Mouse (Mus musculus) heart, postnatal 4 days (tissue): ENCODE measurements around the gene Ptcra. TPM values are rescaled to one million over a fixed set of nuclear protein-coding genes. Genes with fewer than 3 reads are reported as not detected.
A peak's percentile ranks its signal among the peaks of the same experiment; 100 is the strongest.
"Not testable (repeated sequence)": the region's sequence is repeated elsewhere in the genome, so short reads cannot be mapped to it uniquely, and the experiment has no call there.

ENCODE experiments used
- DNase-seq: peaks from one replicate; pipeline ENCODE4 v3.0.0; 2021
- total RNA-seq, 2 experiments: library from RNA; stranded (reverse); gene quantifications; 2 replicates each; pipeline ENCODE4 v1.2.3; 2021

Gene Ptcra
- total RNA-seq, 2 experiments from 2014 or later = not detected

GRCm38 (mm10) chr17:46771025-46771424 is 7.5 kb upstream of the Ptcra start:
- no peak for DNase-seq

DNA sequence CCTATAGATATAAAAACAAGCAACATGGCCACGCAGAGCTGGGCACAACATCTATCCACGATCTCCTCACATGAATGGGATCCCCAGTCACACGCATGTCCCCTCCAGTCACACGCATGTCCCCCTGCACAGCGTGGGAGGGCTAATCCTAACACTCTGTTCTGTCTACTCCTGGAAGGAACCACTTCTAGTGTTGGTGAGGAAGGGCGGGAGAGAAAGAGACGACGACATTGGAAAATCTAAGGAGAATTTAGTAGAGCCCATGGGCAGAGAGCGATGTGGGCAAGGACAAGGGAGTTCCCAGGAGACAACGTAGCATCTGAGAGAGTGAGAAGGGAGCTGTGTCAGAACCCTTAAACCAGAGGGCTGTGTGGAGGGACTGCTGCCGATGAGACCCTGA is 7.0 kb upstream of the Ptcra start:
- no peak for DNase-seq

DNA sequence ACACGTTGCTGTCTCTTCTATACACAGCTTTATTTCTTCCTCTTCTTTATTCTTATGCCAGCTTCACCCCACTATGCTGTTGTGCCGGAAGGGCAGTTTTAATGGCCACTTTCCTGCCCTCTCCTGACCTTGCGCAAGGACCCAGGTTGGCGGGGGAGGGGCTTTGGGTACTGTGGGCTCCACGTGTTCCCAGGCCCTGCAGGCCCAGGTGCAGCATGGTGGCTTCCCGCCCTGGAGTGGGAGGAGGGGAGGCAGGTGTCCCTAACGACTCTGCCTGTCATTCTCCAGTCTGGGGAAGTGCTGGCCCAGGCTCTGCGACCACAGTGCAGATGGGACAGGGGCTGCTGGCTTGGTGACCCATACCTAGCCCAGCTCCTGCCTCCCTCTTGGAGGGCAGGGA is 4.4 kb upstream of the Ptcra start:
- DNase-seq = no peak

DNA sequence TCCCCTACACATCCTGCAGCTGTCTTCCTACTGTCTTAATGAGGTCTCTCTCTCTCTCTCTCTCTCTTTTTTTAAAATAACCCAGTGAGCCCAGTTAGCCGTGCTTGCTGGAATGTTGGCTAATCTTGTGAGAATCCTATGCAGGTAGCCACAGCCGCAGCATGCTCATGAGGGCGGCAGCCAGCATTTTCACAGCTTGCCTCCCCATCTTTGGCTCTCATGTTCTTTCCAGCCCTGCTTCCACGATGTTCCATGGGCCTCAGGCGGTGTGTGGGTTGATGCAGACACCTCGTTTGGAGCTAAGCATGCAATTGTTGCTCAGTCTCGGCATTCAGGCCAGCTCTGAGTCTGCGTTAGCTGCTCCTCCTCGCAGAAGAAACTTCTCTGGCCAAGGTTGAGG is 1.4 kb upstream of the Ptcra start:
- not testable (repeated sequence) for DNase-seq

DNA sequence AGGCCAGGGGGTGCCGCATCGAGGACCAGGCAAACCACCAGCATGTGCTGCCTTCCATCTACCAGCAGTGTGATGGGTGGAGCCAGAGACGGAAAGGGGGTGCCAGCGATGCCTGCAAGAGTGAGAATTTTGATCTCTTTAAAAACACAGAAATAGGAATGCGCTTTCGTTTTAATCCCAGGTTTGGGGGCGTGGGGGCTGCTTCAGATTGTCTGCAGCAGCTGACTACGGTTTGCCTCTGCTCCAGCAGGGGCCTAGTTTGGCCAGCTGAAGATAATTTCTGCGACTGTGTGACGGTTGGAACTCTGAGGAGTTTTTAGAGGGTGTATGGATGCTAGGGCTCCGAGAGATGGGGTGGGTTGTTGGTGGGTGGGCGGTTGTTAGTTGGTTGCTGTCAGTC is 4.8 kb downstream of the Ptcra start:
- DNase-seq = no peak

DNA sequence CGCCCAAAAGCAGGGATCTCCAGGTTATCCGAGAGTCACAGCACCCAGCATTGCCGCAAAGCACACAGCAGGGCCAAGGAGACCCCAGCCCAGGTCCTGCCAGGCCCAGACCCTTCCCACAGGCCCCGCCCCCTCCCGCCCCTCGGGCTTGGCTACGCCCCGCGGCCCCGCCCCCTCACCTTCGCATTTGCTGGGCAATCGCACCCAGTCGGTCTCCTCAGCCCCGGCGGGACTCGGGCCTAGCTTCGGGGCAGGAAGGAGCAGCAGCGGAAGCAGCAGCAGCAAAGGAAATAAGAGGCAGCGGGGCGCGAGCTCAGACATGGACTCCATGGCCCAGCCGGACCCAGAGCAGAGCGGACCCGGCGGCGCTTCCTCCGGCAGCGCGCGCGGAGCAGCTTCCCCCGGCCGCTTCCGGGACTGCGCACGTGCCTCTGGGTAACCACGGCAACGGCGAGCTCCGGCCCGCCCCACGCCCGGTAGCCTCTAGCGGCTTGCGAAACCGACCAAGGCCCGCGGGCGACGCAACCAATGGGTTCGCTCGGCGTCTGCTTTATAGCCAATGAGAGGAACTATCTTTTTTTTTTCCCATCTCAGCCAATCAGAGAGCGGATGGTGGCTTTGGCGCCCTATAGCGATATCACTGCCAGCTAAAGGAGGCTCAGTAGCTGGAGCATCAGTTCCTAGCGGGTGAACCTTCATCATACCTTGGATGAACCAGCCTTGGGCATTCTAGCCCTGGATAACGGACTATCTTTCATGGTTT is 11.5 kb downstream of the Ptcra start, which contains the start of gene Cnpy3:
Gene Cnpy3, minus strand, starts transcription at position 421 of the 763 bp plus-strand sequence.
- DNase-seq = peak; percentile 98

- DNase-seq = no peak
Observed at GRCm38 (mm10) chr17:46751056-46751793, 12.3 kb downstream of the Ptcra start.

DNA sequence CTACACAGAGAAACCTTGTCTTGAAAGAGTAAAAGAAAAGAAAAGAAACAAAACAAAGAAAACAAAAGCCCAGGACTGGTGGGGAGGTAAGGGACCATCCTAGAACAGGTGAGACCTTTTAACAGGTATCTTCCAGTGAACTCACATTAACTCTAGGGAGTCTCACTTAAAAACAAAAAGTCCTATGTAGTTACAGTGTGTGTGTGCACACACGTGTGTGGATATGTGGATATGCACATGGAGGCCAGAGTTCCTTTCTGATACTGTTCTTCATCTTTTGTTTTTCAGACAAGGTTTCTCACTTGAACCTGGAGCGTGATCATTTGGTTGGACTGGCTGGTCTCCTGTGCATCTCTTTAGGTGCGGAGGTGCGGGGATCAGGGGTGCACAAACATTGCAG is 12.9 kb downstream of the Ptcra start:
- no peak for DNase-seq

DNA sequence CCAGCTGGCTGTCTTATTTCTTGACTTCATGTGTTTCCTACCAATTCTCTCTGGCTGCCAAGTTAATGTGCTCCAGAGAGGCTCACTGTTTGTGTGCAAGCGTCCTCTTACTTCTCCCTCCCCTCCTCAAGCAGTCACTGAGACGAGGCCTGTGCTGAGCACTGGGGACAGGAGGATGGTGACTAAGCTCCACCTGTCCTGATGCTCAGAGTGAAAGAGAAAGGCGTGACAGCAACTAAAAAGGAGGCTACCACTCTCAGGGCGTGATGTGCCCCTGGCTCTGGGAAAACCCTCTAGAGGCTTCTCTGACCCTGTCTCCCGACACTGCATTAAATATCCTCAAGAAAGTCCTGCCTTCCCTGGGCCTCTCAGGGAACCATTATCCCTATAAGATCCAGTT is 14.2 kb downstream of the Ptcra start:
- no peak for DNase-seq

- DNase-seq = no peak
Observed at GRCm38 (mm10) chr17:46747806-46748205, 15.7 kb downstream of the Ptcra start.

GRCm38 (mm10) chr17:46747234-46747633 is 16.3 kb downstream of the Ptcra start:
- DNase-seq = no peak

GRCm38 (mm10) chr17:46745506-46745905 is 18.0 kb downstream of the Ptcra start:
- no peak for DNase-seq

DNA sequence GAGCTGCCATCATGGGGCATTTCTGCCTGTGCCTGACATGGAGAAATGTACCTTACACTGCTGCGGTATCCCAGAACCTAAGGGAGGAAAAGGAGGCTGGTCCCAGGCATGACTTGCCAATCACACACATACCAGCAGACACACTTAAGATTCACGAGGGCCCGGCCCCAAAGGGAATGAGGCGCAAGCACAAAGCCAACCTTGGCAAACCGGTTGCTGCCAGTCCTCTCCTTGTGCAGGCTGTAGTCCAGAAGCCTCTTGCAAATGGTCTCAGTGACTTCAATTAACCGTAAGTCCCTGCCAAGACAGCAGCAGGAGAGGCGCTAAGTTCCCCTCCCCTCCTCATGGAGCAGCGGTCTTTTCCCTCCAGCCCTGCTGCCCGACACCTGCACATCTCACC is 20.5 kb downstream of the Ptcra start:
- DNase-seq = no peak

DNA sequence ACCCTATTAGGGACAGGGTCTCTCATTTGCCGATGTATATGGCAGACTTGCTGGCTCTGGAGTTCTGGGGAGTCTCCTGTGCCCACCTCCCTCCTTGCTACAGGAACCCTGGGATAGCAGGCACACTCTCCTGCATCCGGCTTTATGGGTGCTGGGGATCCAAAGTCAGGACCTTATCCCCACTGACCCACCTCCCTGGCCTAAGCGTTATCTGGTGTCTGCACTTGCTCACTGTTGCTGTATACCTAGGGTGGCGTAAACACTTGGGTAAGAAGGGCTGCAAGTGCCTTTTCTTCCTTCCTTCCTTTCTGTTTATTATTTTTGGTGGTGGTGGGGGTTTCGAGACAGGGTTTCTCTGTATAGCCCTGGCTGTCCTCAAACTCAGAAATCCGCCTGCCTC is 22.2 kb downstream of the Ptcra start:
- DNase-seq = no peak

- DNase-seq = peak; percentile 33
Observed at GRCm38 (mm10) chr17:46736160-46736559, 27.4 kb downstream of the Ptcra start.

- no peak for DNase-seq
Observed at GRCm38 (mm10) chr17:46735287-46735686, 28.2 kb downstream of the Ptcra start.

DNA sequence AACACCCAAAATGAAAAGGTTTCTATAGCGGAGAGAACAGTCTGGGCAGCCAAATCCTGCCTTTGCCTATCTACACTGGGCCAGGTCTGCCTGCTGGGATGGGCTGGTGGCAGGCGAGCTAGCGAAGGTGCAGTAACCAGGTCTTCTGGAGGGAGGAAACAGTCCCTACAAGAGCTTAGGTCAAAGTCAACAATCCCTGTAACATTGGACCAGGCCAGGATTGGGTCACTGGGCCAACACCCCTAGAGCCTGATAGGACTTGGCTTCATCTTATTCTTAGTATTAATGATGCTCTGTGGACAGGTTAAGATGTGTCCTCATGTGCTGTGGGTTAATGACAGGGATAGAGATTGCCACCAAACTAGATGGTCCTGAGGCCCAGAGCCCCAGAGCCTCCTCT is 29.5 kb downstream of the Ptcra start:
- DNase-seq = no peak

DNA sequence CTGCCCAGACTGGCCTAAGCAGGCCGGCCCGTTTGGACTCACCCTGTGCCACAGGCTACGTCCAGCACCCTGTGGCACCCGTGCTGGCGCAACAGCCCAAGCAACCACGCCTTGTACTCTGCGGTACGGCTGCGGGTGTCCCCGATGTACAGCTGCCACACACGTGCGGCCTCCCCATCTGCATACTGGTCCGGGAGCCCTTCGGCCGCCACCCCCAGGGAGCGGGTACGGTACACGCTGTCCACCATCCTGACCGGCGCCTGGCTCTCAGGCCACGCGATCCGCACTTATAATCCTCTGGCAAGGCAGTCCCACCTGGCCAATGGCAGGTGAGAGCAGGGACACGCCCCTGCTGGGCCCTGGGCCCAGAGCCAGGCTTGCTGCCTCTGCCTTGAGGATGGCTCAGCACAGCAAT is 34.6 kb downstream of the Ptcra start, which contains the start of gene Gnmt:
Gene Gnmt, minus strand, starts transcription at position 265 of the 415 bp plus-strand sequence.
- DNase-seq = peak; percentile 33

GRCm38 (mm10) chr17:46728496-46728895 is 35.0 kb downstream of the Ptcra start:
- no peak for DNase-seq

DNA sequence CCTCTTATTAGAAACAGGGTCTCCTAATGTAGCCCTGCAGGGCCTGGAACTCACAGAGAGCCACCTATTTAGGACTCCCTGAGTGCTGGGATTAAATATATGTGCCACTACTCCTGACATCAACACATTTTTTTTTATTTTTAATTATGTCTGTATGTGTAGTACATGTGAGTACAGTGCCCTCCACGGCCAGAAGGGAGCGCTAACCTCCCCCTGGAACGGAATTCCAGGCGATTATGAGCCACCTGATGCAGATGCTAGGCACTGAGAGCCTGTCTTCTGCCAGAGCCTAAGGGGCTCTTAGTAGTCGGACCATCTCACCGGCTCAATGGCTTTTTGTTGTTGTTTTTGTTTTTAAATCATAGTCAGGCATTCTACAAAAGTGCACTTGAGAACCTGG is 35.5 kb downstream of the Ptcra start:
- no peak for DNase-seq

DNA sequence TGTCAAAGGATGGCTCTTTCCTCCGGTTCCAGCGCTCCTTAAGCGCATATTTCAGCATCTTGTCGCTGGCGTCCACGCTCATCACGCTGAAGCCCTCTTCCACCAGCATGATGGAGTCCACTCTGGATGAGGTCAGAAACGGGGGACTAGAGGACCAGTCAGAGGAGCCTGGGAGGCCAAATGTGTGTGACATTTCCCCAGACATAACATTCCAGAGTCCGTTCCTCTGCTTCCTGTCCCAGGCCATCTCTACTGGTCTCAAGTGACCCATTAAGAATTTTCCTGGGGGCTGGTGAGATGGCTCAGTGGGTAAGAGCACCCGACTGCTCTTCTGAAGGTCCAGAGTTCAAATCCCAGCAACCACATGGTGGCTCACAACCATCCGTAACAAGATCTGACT is 36.2 kb downstream of the Ptcra start:
- no peak for DNase-seq

DNA sequence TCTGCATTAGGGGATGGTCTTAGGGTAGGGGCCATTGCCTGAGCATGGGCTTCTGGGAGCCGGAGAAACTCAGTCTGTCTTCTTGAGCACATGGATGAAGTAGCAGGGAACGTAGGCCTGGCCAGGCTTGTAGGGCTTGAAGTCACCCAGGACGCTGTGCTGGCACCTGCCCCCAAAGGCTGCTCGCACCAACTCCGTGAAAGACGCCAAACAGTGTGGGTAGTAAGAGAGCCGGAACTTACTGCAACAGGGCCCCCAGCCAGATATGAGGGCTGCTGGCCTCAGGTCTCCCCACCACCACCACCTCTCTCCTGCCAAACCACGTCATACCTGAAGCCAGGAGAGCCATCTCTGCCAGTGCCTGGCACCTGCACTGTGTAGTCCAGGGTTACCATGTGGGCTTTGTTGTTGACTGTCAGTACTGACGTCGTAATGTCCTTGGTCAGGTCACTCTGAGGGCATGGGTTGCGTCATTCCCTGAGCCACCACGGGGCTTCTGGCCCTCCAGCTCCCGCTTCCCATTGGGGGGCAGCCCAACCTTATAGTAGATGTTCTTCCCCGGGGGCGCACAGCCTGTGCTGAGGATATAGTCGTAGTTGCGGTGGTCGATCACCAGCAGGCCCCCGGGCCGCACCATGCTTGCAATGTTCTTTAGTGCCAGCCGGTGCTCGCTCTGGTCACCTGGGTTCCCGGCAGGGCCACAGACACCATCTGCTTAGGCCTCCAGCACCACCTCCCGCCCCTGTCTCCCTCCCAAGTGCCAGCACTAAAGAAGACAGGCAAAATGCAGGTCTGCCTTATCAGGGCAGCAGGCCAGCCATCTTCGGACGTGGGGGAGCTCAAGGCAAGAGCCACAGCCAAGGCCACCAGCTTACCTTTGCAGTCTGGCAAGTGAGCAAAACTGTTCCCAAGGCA is 37.5 kb downstream of the Ptcra start:
- DNase-seq = no peak

DNA sequence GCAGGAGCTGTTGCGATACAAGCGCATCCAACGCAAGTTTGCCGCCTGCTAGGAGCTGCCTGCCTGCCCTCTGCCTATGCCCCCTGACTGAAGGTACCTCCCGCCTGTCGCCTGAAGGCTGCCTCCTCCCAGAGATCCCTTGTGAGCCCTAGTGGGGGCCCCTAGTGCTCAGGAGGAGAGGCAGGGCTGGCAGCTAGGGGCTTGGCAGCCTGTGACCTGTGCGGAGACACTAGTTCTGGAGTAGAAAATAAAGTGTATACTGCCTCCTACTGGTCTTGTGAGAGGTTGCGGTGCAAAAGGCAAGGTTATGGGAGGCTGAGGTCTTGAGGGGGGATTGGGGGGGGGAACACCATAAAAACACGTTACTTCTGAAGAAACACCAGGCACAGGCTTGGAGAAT is 38.2 kb downstream of the Ptcra start:
- DNase-seq = peak; percentile 54
